25 mouse cellular contexts compared by ENCODE assay signal in genomic region chr3:142934326-142934725, GRCm38 (mm10). TPM values are rescaled to one million over a fixed set of nuclear protein-coding genes. Genes with fewer than 3 reads are reported as not detected.
A peak's percentile ranks its signal among the peaks of the same experiment; 100 is the strongest.
DNase-seq lines count a peak whose midpoint lies in the region; ATAC-seq and TF ChIP-seq lines count a peak whose summit lies in the region.
"Had no signal": no experiment of that assay in that cellular context is flagged by ENCODE, and none has a peak within 500 bp of the region (broad histone marks: within the 10 kb centered on the region; RNA-seq: fewer than 3 reads in every experiment).

No protein-coding gene starts in this region.

- H3K4me3 ChIP-seq in hindbrain, embryonic 11.5 days (ENCODE audit: low read depth, low read length), result no peak overlapping the region
- no peak overlapping the region for H3K4me3 ChIP-seq in hindbrain, embryonic 14.5 days (replicated peaks; ENCODE audit: low read length)
- H3K4me3 ChIP-seq in hindbrain, postnatal 0 days (ENCODE audit: low read length), result no peak overlapping the region
- H3K4me3 ChIP-seq in hindbrain, embryonic 10.5 days, result no peak overlapping the region
- H3K4me3 ChIP-seq in midbrain, embryonic 15.5 days, result no peak overlapping the region
- no peak overlapping the region for H3K4me3 ChIP-seq in midbrain, embryonic 14.5 days (replicated peaks; ENCODE audit: low read depth, low read length)
- no peak overlapping the region for H3K4me3 ChIP-seq in neural tube, embryonic 13.5 days
- H3K4me3 ChIP-seq: embryonic facial prominence, embryonic 13.5 days; embryonic facial prominence, embryonic 15.5 days; erythroblast, embryonic 14.5 days; forebrain, embryonic 10.5 days; forebrain, embryonic 12.5 days had no signal

- no peak for DNase-seq in hindbrain, embryonic 11.5 days (ENCODE audit: low spot score)
- DNase-seq in hindbrain, embryonic 14.5 days (ENCODE audit: low spot score), result no peak
- no peak for DNase-seq in hindbrain, postnatal 0 days (ENCODE audit: low spot score)
- DNase-seq in hindbrain, embryonic 10.5 days (ENCODE audit: low spot score), result no peak
- DNase-seq in midbrain, embryonic 14.5 days, result no peak
- DNase-seq in neural tube, embryonic 10.5 days (ENCODE audit: extremely low spot score, low spot score), result no peak
- DNase-seq: adrenal gland, adult 2 months; adrenal gland, postnatal 10 days; adrenal gland, postnatal 25 days; cerebellum, adult 11 months; cerebellum, adult 18-20 months; cerebellum, adult 8-10 months; cerebellum, adult 9-11 months; cerebellum, postnatal 14 days; cerebellum, postnatal 36 days; embryo, embryonic 11 days had no signal

- TF ChIP-seq CTCF in hindbrain, postnatal 0 days (IDR thresholded peaks at IDR 0.05; ENCODE audit: low read depth), result no peak

- H3K36me3 ChIP-seq in hindbrain, embryonic 11.5 days (ENCODE audit: control insufficient read depth, insufficient read depth, low read length), result no peaks in the 10 kb centered on the region
- no peaks in the 10 kb centered on the region for H3K36me3 ChIP-seq in hindbrain, embryonic 14.5 days (replicated peaks; ENCODE audit: control insufficient read depth, insufficient read depth)
- H3K36me3 ChIP-seq in hindbrain, postnatal 0 days (ENCODE audit: insufficient read depth, low read length), result no peaks in the 10 kb centered on the region
- H3K36me3 ChIP-seq in hindbrain, embryonic 10.5 days, result no peaks in the 10 kb centered on the region
- H3K36me3 ChIP-seq in midbrain, embryonic 15.5 days (replicated peaks), result no peaks in the 10 kb centered on the region
- H3K36me3 ChIP-seq in midbrain, embryonic 14.5 days (ENCODE audit: control insufficient read depth, insufficient read depth, low read length), result no peaks in the 10 kb centered on the region
- H3K36me3 ChIP-seq in neural tube, embryonic 13.5 days, result no peaks in the 10 kb centered on the region
- H3K36me3 ChIP-seq: embryonic facial prominence, embryonic 13.5 days; embryonic facial prominence, embryonic 15.5 days; forebrain, embryonic 10.5 days; forebrain, embryonic 12.5 days had no signal

- H3K27me3 ChIP-seq in hindbrain, embryonic 11.5 days (ENCODE audit: control insufficient read depth, insufficient read depth, low read length), result no peaks in the 10 kb centered on the region
- no peaks in the 10 kb centered on the region for H3K27me3 ChIP-seq in hindbrain, embryonic 14.5 days (ENCODE audit: control insufficient read depth, insufficient read depth, low read length)
- H3K27me3 ChIP-seq in hindbrain, postnatal 0 days (ENCODE audit: insufficient read depth, low read length), result no peaks in the 10 kb centered on the region
- H3K27me3 ChIP-seq in hindbrain, embryonic 10.5 days (ENCODE audit: insufficient read depth, poor library complexity, severe bottlenecking), result no peaks in the 10 kb centered on the region
- H3K27me3 ChIP-seq in midbrain, embryonic 15.5 days (replicated peaks), result no peaks in the 10 kb centered on the region
- no peaks in the 10 kb centered on the region for H3K27me3 ChIP-seq in midbrain, embryonic 14.5 days (ENCODE audit: control insufficient read depth, insufficient read depth, low read length)
- H3K27me3 ChIP-seq in neural tube, embryonic 13.5 days, result no peaks in the 10 kb centered on the region
- H3K27me3 ChIP-seq: embryonic facial prominence, embryonic 13.5 days; embryonic facial prominence, embryonic 15.5 days; forebrain, embryonic 12.5 days had no signal

- no peak overlapping the region for H3K9ac ChIP-seq in hindbrain, embryonic 11.5 days (ENCODE audit: low read depth, low read length)
- H3K9ac ChIP-seq in hindbrain, embryonic 14.5 days, result no peak overlapping the region
- no peak overlapping the region for H3K9ac ChIP-seq in hindbrain, postnatal 0 days (replicated peaks; ENCODE audit: low read length)
- H3K9ac ChIP-seq in midbrain, embryonic 15.5 days, result no peak overlapping the region
- H3K9ac ChIP-seq in midbrain, embryonic 14.5 days (replicated peaks; ENCODE audit: low read length), result no peak overlapping the region
- no peak overlapping the region for H3K9ac ChIP-seq in neural tube, embryonic 13.5 days
- H3K9ac ChIP-seq: embryonic facial prominence, embryonic 13.5 days; embryonic facial prominence, embryonic 15.5 days; forebrain, embryonic 12.5 days had no signal

- H3K4me1 ChIP-seq in hindbrain, embryonic 11.5 days (replicated peaks; ENCODE audit: control insufficient read depth, insufficient read depth, low read length), result no peaks in the 10 kb centered on the region
- H3K4me1 ChIP-seq in hindbrain, embryonic 14.5 days (replicated peaks; ENCODE audit: control insufficient read depth, insufficient read depth, low read length), result no peaks in the 10 kb centered on the region
- no peaks in the 10 kb centered on the region for H3K4me1 ChIP-seq in hindbrain, postnatal 0 days (ENCODE audit: insufficient read depth, low read length)
- peaks cover 16% of the 10 kb centered on the region; the same call in 1 of the 2 replicates for H3K4me1 ChIP-seq in hindbrain, embryonic 10.5 days (replicated peaks)
- H3K4me1 ChIP-seq in midbrain, embryonic 15.5 days, result no peaks in the 10 kb centered on the region
- H3K4me1 ChIP-seq in midbrain, embryonic 14.5 days (ENCODE audit: control insufficient read depth, insufficient read depth, low read length), result peaks cover 6% of the 10 kb centered on the region; the same call in 1 of the 2 replicates
- peaks cover 17% of the 10 kb centered on the region; the same call in 1 of the 2 replicates for H3K4me1 ChIP-seq in neural tube, embryonic 13.5 days (replicated peaks)
- H3K4me1 ChIP-seq: embryonic facial prominence, embryonic 13.5 days; embryonic facial prominence, embryonic 15.5 days; forebrain, embryonic 10.5 days; forebrain, embryonic 12.5 days had no signal

- no peak overlapping the region for H3K4me2 ChIP-seq in hindbrain, embryonic 11.5 days (replicated peaks; ENCODE audit: low read depth, low read length)
- H3K4me2 ChIP-seq in hindbrain, embryonic 14.5 days (replicated peaks), result no peak overlapping the region
- no peak overlapping the region for H3K4me2 ChIP-seq in hindbrain, postnatal 0 days (ENCODE audit: low read depth, low read length)
- H3K4me2 ChIP-seq in midbrain, embryonic 15.5 days, result no peak overlapping the region
- H3K4me2 ChIP-seq in midbrain, embryonic 14.5 days (ENCODE audit: low read length), result no peak overlapping the region
- no peak overlapping the region for H3K4me2 ChIP-seq in neural tube, embryonic 13.5 days
- H3K4me2 ChIP-seq: embryonic facial prominence, embryonic 13.5 days; embryonic facial prominence, embryonic 15.5 days; forebrain, embryonic 12.5 days had no signal

- H3K9me3 ChIP-seq in hindbrain, embryonic 11.5 days (ENCODE audit: control insufficient read depth, low read length), result no peaks in the 10 kb centered on the region
- H3K9me3 ChIP-seq in hindbrain, embryonic 14.5 days (ENCODE audit: control insufficient read depth, low read length), result no peaks in the 10 kb centered on the region
- no peaks in the 10 kb centered on the region for H3K9me3 ChIP-seq in hindbrain, postnatal 0 days (ENCODE audit: low read length)
- no peaks in the 10 kb centered on the region for H3K9me3 ChIP-seq in hindbrain, embryonic 10.5 days
- no peaks in the 10 kb centered on the region for H3K9me3 ChIP-seq in midbrain, embryonic 15.5 days
- no peaks in the 10 kb centered on the region for H3K9me3 ChIP-seq in midbrain, embryonic 14.5 days (ENCODE audit: control insufficient read depth, low read length)
- no peaks in the 10 kb centered on the region for H3K9me3 ChIP-seq in neural tube, embryonic 13.5 days
- H3K9me3 ChIP-seq: embryonic facial prominence, embryonic 13.5 days; embryonic facial prominence, embryonic 15.5 days; forebrain, embryonic 10.5 days; forebrain, embryonic 12.5 days had no signal

- no peak overlapping the region for H3K27ac ChIP-seq in hindbrain, embryonic 11.5 days (ENCODE audit: low read depth, low read length)
- no peak overlapping the region for H3K27ac ChIP-seq in hindbrain, embryonic 14.5 days
- no peak overlapping the region for H3K27ac ChIP-seq in hindbrain, postnatal 0 days
- no peak overlapping the region for H3K27ac ChIP-seq in hindbrain, embryonic 10.5 days
- H3K27ac ChIP-seq in midbrain, embryonic 15.5 days, result 0 out of 2 replicates have a peak overlapping the region, but pooled peaks have one; percentile 27
- H3K27ac ChIP-seq in midbrain, embryonic 14.5 days (replicated peaks; ENCODE audit: low read depth, low read length), result no peak overlapping the region
- H3K27ac ChIP-seq in neural tube, embryonic 13.5 days (replicated peaks), result 0 out of 2 replicates have a peak overlapping the region, but pooled peaks have one; percentile 0
- H3K27ac ChIP-seq: embryonic facial prominence, embryonic 13.5 days; embryonic facial prominence, embryonic 15.5 days; forebrain, embryonic 10.5 days; forebrain, embryonic 12.5 days had no signal

- peak; percentile 54; the same call in 1 of the 2 replicates for ATAC-seq in hindbrain, embryonic 11.5 days (ENCODE audit: low FRiP score)
- ATAC-seq in hindbrain, embryonic 14.5 days (ENCODE audit: low FRiP score), result no peak
- ATAC-seq in hindbrain, postnatal 0 days, result 0 out of 2 replicates have a peak, but pooled peaks have one; percentile 18
- 0 out of 2 replicates have a peak, but pooled peaks have one; percentile 14 for ATAC-seq in midbrain, embryonic 15.5 days (replicated peaks)
- ATAC-seq in midbrain, embryonic 14.5 days (ENCODE audit: low FRiP score, low TSS enrichment), result no peak
- ATAC-seq in neural tube, embryonic 13.5 days (ENCODE audit: low read depth), result 0 out of 2 replicates have a peak, but pooled peaks have one; percentile 40
- ATAC-seq: forebrain, embryonic 14.5 days; forebrain, embryonic 16.5 days had no signal

- 83% methylated on average over 5 of the region's 5 CpGs for WGBS in hindbrain, embryonic 11.5 days
- 76% methylated on average over 5 of the region's 5 CpGs for WGBS in hindbrain, embryonic 14.5 days
- WGBS in hindbrain, postnatal 0 days, result 73% methylated on average over 5 of the region's 5 CpGs
- WGBS in hindbrain, embryonic 10.5 days, result 90% methylated on average over 5 of the region's 5 CpGs
- WGBS in midbrain, embryonic 15.5 days, result 86% methylated on average over 5 of the region's 5 CpGs
- WGBS in midbrain, embryonic 14.5 days, result 84% methylated on average over 5 of the region's 5 CpGs
- whole genome bisulfite sequencing in neural tube, embryonic 13.5 days, result 80% methylated on average over 5 of the region's 5 CpGs

RNA-seq across cellular contexts. Expression of gene Pkn2, which starts 52.5 kb away (rescaled TPM):
- 42.5 and 48.6 TPM in 2 replicates for polyA plus RNA-seq in hindbrain, embryonic 11.5 days (2014; fragmentation: Nextera tagmentation; extraction: Ambion mirVana)
- 22.0 and 24.5 TPM in 2 replicates for polyA plus RNA-seq in hindbrain, embryonic 14.5 days (2014; fragmentation: Nextera tagmentation; extraction: Ambion mirVana)
- total RNA-seq in hindbrain, postnatal 0 days (2014; rRNA removed), result 13.9 and 23.6 TPM in 2 replicates
- 25.3 and 26.2 TPM in 2 replicates for polyA plus RNA-seq in hindbrain, postnatal 0 days (2015; fragmentation: Nextera tagmentation; extraction: Ambion mirVana)
- polyA plus RNA-seq in hindbrain, embryonic 10.5 days (2016; fragmentation: Nextera tagmentation; extraction: Ambion mirVana), result 37.7 and 52.3 TPM in 2 replicates
- polyA plus RNA-seq in midbrain, embryonic 15.5 days (2015; fragmentation: Nextera tagmentation; extraction: Ambion mirVana), result 21.9 and 23.0 TPM in 2 replicates
- 24.7 and 30.9 TPM in 2 replicates for polyA plus RNA-seq in midbrain, embryonic 14.5 days (2014; fragmentation: Nextera tagmentation; extraction: Ambion mirVana)
- polyA plus RNA-seq in neural tube, embryonic 13.5 days (2015; fragmentation: Nextera tagmentation; extraction: Ambion mirVana), result 22.4 and 26.1 TPM in 2 replicates

Comparison
In these comparisons a context has a peak if more than half of its experiments do, and no peak if none do; other contexts are left out.
1. ATAC-seq: peak in hindbrain, embryonic 11.5 days (single experiment), hindbrain, postnatal 0 days (single experiment), midbrain, embryonic 15.5 days (single experiment) and neural tube, embryonic 13.5 days (single experiment); none in hindbrain, embryonic 14.5 days (single experiment) and midbrain, embryonic 14.5 days (single experiment).
2. H3K27ac ChIP-seq: peak in midbrain, embryonic 15.5 days (single experiment) and neural tube, embryonic 13.5 days (single experiment); none in hindbrain, embryonic 11.5 days (single experiment), hindbrain, embryonic 14.5 days (single experiment), hindbrain, postnatal 0 days (single experiment), hindbrain, embryonic 10.5 days (single experiment) and midbrain, embryonic 14.5 days (single experiment).